Mouse (Mus musculus): ENCODE data around the gene Usp21.

- TF ChIP-seq CTCF (IDR thresholded peaks at IDR 0.05; ENCODE audit: borderline replicate concordance, insufficient read depth, low read length) (no peak), POLR2A (IDR thresholded peaks at IDR 0.05; ENCODE audit: low read depth, low read length) (no peak)
Measured at GRCm38 (mm10) chr1:171268341-171268740, 19.4 kb downstream of the Usp21 start.

All from embryonic fibroblast, embryonic 13.5 days (primary cell).